Mouse (Mus musculus): ENCODE data around the gene Tlcd1. TPM values are rescaled to one million over a fixed set of nuclear protein-coding genes. Genes with fewer than 3 reads are reported as not detected.

Tlcd1 gene
- polyA plus RNA-seq, 1 experiment from 2014 or later, result 14.2 TPM

DNA sequence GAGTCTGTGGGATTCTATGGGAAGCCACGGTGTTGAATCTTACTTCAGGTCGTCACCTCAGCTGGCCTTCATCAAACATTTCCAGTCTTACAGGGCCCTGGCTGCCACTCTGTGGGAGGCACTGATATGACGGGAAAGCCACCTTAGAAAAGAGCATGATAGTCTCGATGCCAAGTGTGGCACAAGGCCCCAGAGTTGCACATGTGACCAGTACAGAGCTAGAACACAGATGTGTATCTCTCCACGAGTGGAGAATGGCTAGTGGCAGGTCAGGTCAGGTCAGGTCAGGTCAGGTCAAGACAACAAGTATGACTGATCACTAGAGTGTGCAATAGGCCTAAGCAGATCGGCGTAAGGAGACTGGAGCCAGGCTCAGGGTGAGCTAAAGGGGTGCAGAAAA lies 34.1 kb downstream of the Tlcd1 start:
- no peaks in the 10 kb centered on the region for H3K9me3 ChIP-seq (replicated peaks)
- 70% methylated on average over 7 of the region's 7 CpGs for whole genome bisulfite sequencing
- peaks cover 99% of the 10 kb centered on the region for H3K36me3 ChIP-seq
- no peaks in the 10 kb centered on the region for H3K27me3 ChIP-seq (replicated peaks)
- no peak for ATAC-seq (ENCODE audit: insufficient number of reproducible peaks, low FRiP score)
- no peak overlapping the region for H3K9ac ChIP-seq
- no peak overlapping the region for H3K4me3 ChIP-seq
- H3K4me2 ChIP-seq, result no peak overlapping the region
- no peak overlapping the region for H3K27ac ChIP-seq (ENCODE audit: poor library complexity, severe bottlenecking)
- no peaks in the 10 kb centered on the region for H3K4me1 ChIP-seq (replicated peaks)

DNA sequence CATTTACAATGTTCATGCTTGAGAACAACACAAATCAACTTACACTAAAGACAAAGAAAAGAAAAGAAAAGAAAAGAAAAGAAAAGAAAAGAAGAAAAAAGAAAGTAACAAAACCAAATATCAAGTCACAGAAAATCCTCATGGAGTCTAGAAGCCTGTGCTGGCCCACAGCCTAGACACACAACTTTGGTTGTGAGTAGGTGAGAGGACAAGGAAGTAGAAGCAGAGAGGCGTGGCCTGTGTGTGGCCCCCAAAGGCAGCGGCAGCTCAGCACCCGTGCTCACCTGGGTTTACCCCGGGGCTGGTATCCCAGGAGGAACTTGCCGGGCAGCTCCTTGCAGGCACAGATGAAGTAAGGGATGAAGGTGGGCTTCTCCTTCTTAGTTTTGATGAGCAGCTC lies 35.0 kb downstream of the Tlcd1 start:
- Histone ChIP-seq H3K36me3 (peaks cover 99% of the 10 kb centered on the region), H3K27ac (ENCODE audit: poor library complexity, severe bottlenecking) (no peak overlapping the region), H3K4me1 (replicated peaks) (no peaks in the 10 kb centered on the region), H3K9ac (no peak overlapping the region), H3K4me3 (no peak overlapping the region), H3K4me2 (no peak overlapping the region), H3K27me3 (replicated peaks) (no peaks in the 10 kb centered on the region), H3K9me3 (replicated peaks) (no peaks in the 10 kb centered on the region)
- WGBS, result 89% methylated on average over 5 of the region's 5 CpGs
- no peak for ATAC-seq (ENCODE audit: insufficient number of reproducible peaks, low FRiP score)

DNA sequence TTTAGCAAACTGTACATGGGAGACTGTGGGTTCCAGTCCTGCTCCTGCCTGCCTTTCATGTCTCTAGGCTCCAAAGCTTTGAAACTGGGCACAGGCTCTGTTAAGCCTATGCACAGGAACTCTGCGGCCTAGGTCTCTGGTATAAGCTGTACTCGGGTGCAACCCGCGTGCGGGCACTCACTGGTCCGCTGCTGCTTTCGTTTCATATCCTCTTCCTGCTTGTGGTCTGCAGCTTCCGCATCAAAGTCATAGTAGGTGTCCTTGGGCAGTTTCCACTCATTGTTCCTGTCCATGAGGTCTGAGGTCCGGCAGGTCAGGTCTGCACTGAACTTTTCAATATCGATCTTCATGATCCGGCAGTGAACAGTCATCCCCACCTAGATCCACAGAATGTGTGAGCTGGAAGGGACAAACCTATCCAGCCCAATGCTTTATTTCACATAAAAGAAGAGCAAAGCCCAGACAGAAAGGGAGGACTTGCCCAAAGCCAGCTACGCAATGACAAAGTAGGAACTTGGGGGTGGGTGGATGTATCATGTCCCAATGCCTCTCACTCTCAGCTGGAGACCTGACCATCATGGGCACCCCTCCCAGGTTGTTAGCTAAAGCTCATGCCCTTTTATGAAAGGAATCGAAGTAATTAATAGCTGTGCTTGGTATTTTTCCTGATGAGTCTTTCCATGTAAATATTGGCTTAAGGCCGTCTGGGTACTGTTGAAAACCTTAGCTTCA lies 36.7 kb downstream of the Tlcd1 start:
- no peak overlapping the region for H3K9ac ChIP-seq
- H3K9me3 ChIP-seq (replicated peaks), result no peaks in the 10 kb centered on the region
- H3K4me2 ChIP-seq, result no peak overlapping the region
- H3K4me3 ChIP-seq, result no peak overlapping the region
- ATAC-seq (ENCODE audit: insufficient number of reproducible peaks, low FRiP score), result no peak
- no peak overlapping the region for H3K27ac ChIP-seq (ENCODE audit: poor library complexity, severe bottlenecking)
- H3K27me3 ChIP-seq (replicated peaks), result no peaks in the 10 kb centered on the region
- peaks cover 98% of the 10 kb centered on the region for H3K36me3 ChIP-seq
- no peaks in the 10 kb centered on the region for H3K4me1 ChIP-seq (replicated peaks)
- 95% methylated on average over 14 of the region's 14 CpGs for WGBS

DNA sequence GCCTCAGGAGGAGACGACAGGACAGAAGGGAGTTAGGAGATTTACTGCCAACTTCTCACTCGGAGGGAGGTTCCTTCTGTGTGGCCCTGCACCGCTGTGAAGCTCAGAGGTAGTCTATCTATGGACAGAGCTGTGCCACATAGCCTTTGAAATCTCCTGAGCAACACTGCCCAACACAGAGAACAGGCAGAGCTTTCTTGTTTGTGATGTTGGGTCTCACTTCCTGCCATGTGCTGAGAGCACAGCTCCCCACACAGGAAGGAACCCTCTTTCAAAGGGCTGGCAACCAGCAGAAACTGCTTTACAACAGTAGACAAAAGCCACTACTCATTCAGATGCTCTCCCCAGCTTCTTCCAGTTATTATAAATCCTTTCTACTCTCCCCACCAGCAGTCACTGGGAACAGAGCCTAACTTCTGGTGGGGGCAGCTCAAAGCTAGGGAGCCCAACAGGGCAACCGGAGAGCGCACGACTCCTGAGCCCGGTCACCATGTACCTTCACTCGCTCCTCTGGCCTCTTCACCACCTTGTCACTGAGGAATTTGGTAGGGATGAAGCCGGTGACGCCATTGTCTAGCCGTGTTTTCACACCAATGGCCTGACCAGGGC lies 39.3 kb downstream of the Tlcd1 start:
- no peak for ATAC-seq (ENCODE audit: insufficient number of reproducible peaks, low FRiP score)
- Histone ChIP-seq H3K9me3 (replicated peaks) (no peaks in the 10 kb centered on the region), H3K27me3 (replicated peaks) (no peaks in the 10 kb centered on the region), H3K4me2 (no peak overlapping the region), H3K9ac (no peak overlapping the region), H3K36me3 (peaks cover 96% of the 10 kb centered on the region), H3K27ac (ENCODE audit: poor library complexity, severe bottlenecking) (no peak overlapping the region), H3K4me1 (replicated peaks) (no peaks in the 10 kb centered on the region), H3K4me3 (no peak overlapping the region)
- 86% methylated on average over 11 of the region's 11 CpGs for WGBS

DNA sequence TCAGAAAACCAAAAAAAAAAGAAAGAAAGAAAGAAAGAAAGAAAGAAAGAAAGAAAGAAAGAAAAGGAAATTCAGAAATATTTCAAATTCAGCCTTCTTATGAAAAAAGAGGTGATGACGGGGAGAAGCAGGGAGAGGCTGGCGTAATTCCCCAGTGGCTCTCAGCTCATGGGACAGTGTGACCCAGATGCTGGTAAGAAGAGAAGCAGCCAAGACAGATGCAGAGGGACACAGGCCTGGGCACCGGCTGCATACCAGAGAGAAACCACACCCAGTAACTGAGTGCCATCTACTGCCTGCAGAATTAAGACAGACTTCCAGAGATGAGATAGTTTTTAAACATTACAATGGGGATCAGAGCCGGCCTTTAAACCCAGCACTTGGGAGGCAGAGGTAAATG lies 47.1 kb downstream of the Tlcd1 start:
- no peaks in the 10 kb centered on the region for H3K27me3 ChIP-seq (replicated peaks)
- ATAC-seq (ENCODE audit: insufficient number of reproducible peaks, low FRiP score), result no peak
- H3K9ac ChIP-seq, result no peak overlapping the region
- no peaks in the 10 kb centered on the region for H3K9me3 ChIP-seq (replicated peaks)
- H3K4me1 ChIP-seq (replicated peaks), result no peaks in the 10 kb centered on the region
- H3K36me3 ChIP-seq, result peaks cover 96% of the 10 kb centered on the region
- WGBS, result 88% methylated on average over 4 of the region's 4 CpGs
- H3K4me2 ChIP-seq, result no peak overlapping the region
- H3K4me3 ChIP-seq, result no peak overlapping the region
- no peak overlapping the region for H3K27ac ChIP-seq (ENCODE audit: poor library complexity, severe bottlenecking)

Small RNAs within 50 kb of the gene (microRNA-seq; reads per million reads assigned to microRNA genes)
- not detected for gene Mir7653

Other genes starting within 250 kb of the Tlcd1 start
- 0.18 TPM in 1 of 2 replicates, not detected in the other for gene Sez6, start 245.9 kb upstream of the Tlcd1 start, polyA plus RNA-seq (2016; fragmentation: Nextera tagmentation; extraction: Ambion mirVana)
- 17.0 and 17.7 TPM in 2 replicates for gene Phf12, start 194.0 kb upstream of the Tlcd1 start, polyA plus RNA-seq (2016; fragmentation: Nextera tagmentation; extraction: Ambion mirVana)
- 15.3 and 15.8 TPM in 2 replicates for gene Dhrs13, start 144.4 kb upstream of the Tlcd1 start, polyA plus RNA-seq (2016; fragmentation: Nextera tagmentation; extraction: Ambion mirVana)
- gene Flot2, start 138.8 kb upstream of the Tlcd1 start, polyA plus RNA-seq (2016; fragmentation: Nextera tagmentation; extraction: Ambion mirVana), result 71.7 and 73.4 TPM in 2 replicates
- 22.6 and 23.7 TPM in 2 replicates for gene Eral1, start 96.3 kb upstream of the Tlcd1 start, polyA plus RNA-seq (2016; fragmentation: Nextera tagmentation; extraction: Ambion mirVana)
- 22.6 and 23.3 TPM in 2 replicates for gene Fam222b, start 82.1 kb upstream of the Tlcd1 start, polyA plus RNA-seq (2016; fragmentation: Nextera tagmentation; extraction: Ambion mirVana)
- 51.8 and 52.5 TPM in 2 replicates for gene Traf4, start 11.1 kb upstream of the Tlcd1 start, polyA plus RNA-seq (2016; fragmentation: Nextera tagmentation; extraction: Ambion mirVana)
- 12.1 and 16.5 TPM in 2 replicates for gene Nek8, start within 50 bp of the Tlcd1 start, polyA plus RNA-seq (2016; fragmentation: Nextera tagmentation; extraction: Ambion mirVana)
- gene Rpl23a, start 6.9 kb downstream of the Tlcd1 start, polyA plus RNA-seq (2016; fragmentation: Nextera tagmentation; extraction: Ambion mirVana), result 847 and 859 TPM in 2 replicates
- gene Rab34, start 11.7 kb downstream of the Tlcd1 start, polyA plus RNA-seq (2016; fragmentation: Nextera tagmentation; extraction: Ambion mirVana), result 53.3 and 54.6 TPM in 2 replicates
- gene Proca1, start 16.7 kb downstream of the Tlcd1 start, polyA plus RNA-seq (2016; fragmentation: Nextera tagmentation; extraction: Ambion mirVana), result 3.1 and 3.2 TPM in 2 replicates
- 47.5 and 50.1 TPM in 2 replicates for gene Sdf2, start 69.0 kb downstream of the Tlcd1 start, polyA plus RNA-seq (2016; fragmentation: Nextera tagmentation; extraction: Ambion mirVana)
- 26.1 and 28.5 TPM in 2 replicates for gene Supt6, start 69.3 kb downstream of the Tlcd1 start, polyA plus RNA-seq (2016; fragmentation: Nextera tagmentation; extraction: Ambion mirVana)
- 83.1 and 91.0 TPM in 2 replicates for gene 2610507B11Rik, start 85.0 kb downstream of the Tlcd1 start, polyA plus RNA-seq (2016; fragmentation: Nextera tagmentation; extraction: Ambion mirVana)
- gene BC030499, start 114.1 kb downstream of the Tlcd1 start, polyA plus RNA-seq (2016; fragmentation: Nextera tagmentation; extraction: Ambion mirVana), result 0.54 TPM in 1 of 2 replicates, not detected in the other
- gene Spag5, start 124.8 kb downstream of the Tlcd1 start, polyA plus RNA-seq (2016; fragmentation: Nextera tagmentation; extraction: Ambion mirVana), result 27.2 and 34.0 TPM in 2 replicates
- 10.0 and 12.6 TPM in 2 replicates for gene Aldoc, start 146.3 kb downstream of the Tlcd1 start, polyA plus RNA-seq (2016; fragmentation: Nextera tagmentation; extraction: Ambion mirVana)
- gene Pigs, start 151.7 kb downstream of the Tlcd1 start, polyA plus RNA-seq (2016; fragmentation: Nextera tagmentation; extraction: Ambion mirVana), result 71.4 and 75.6 TPM in 2 replicates
- gene Unc119, start 166.8 kb downstream of the Tlcd1 start, polyA plus RNA-seq (2016; fragmentation: Nextera tagmentation; extraction: Ambion mirVana), result 45.6 and 47.7 TPM in 2 replicates
- not detected in 2 replicates for gene Foxn1, start 209.8 kb downstream of the Tlcd1 start, polyA plus RNA-seq (2016; fragmentation: Nextera tagmentation; extraction: Ambion mirVana)
- gene Slc13a2, start 245.5 kb downstream of the Tlcd1 start, polyA plus RNA-seq (2016; fragmentation: Nextera tagmentation; extraction: Ambion mirVana), result not detected in 2 replicates

All from heart, embryonic 12.5 days (tissue).